Mouse (Mus musculus): ENCODE results near the gene Bet1l. TPM values are rescaled to one million over a fixed set of nuclear protein-coding genes. Genes with fewer than 3 reads are reported as not detected.
"Not testable (repeated sequence)": the region's sequence is repeated elsewhere in the genome, so short reads cannot be mapped to it uniquely, and the experiment has no call there.

The Bet1l gene
- total and polyA plus RNA-seq, 3 experiments = 13.1 to 24.3 (median 13.8) TPM

- dilution Hi-C loops (cut with MboI; ENCODE audit: extremely low pct_ligation_motif_present, extremely low pct_unique_long_range_greater_than_20kb, low sequenced_read_pairs) = no loop called here
- Histone ChIP-seq H3K9me3 (replicated peaks; ENCODE audit: low read length) (no peaks in the 10 kb centered on the region), H3K4me3 (replicated peaks in 1 of 3; ENCODE audit: low read depth in 2 of 3, low read length in 2 of 3, poor library complexity in 1 of 3) (no peak overlapping the region), H3K4me1 (ENCODE audit: control insufficient read depth in 1 of 2, insufficient read depth in 2 of 2) (no peaks in the 10 kb centered on the region), H3K27ac (ENCODE audit: insufficient read depth, low read depth) (no peak overlapping the region), H3K27me3 (replicated peaks) (no peaks in the 10 kb centered on the region), H3K9ac (ENCODE audit: insufficient read depth, low read depth) (no peak overlapping the region), H3K4me2 (ENCODE audit: insufficient read depth, low read depth, poor library complexity, severe bottlenecking) (no peak overlapping the region), H3K36me3 (replicated peaks in 1 of 2; ENCODE audit: control insufficient read depth in 1 of 2, insufficient read depth in 1 of 2, low read length in 1 of 2) (peaks cover 62 to 79% of the 10 kb centered on the region in 2 experiments), H3K79me2 (replicated peaks; ENCODE audit: control insufficient read depth, extremely low read depth, insufficient read depth, poor library complexity, severe bottlenecking) (no peaks in the 10 kb centered on the region; the same call in 1 of the 2 replicates)
- no peak for DNase-seq (ENCODE audit: extremely low read depth)
- TF ChIP-seq E2F4 (IDR thresholded peaks at IDR 0.05; ENCODE audit: insufficient replicate concordance, low read depth, low read length) (no peak), MYC (IDR thresholded peaks at IDR 0.05; ENCODE audit: low read depth, low read length) (no peak), CHD1 (IDR thresholded peaks at IDR 0.05; ENCODE audit: low read depth, low read length) (no peak), IRF4 (IDR thresholded peaks at IDR 0.05; ENCODE audit: low read depth, low read length) (no peak), USF1 (IDR thresholded peaks at IDR 0.05; ENCODE audit: low read depth, low read length) (no peak), MAFK (IDR thresholded peaks at IDR 0.05; ENCODE audit: insufficient replicate concordance, low read length) (no peak), USF2 (conservative IDR thresholded peaks at IDR 0.05; ENCODE audit: low read depth, low read length) (no peak), SIN3A (IDR thresholded peaks at IDR 0.05; ENCODE audit: low read length) (no peak), POLR2AphosphoS2 (IDR thresholded peaks at IDR 0.05; ENCODE audit: low read depth, low read length) (no peak), MAX (IDR thresholded peaks at IDR 0.05; ENCODE audit: low read length) (no peak), JUN (IDR thresholded peaks at IDR 0.05; ENCODE audit: insufficient read depth, low read depth, low read length) (no peak), NRF1 (IDR thresholded peaks at IDR 0.05; ENCODE audit: low read depth, low read length) (no peak), MAZ (IDR thresholded peaks at IDR 0.05; ENCODE audit: low read depth, low read length) (no peak), TCF12 (IDR thresholded peaks at IDR 0.05; ENCODE audit: low read depth, low read length) (no peak), ETS1 (conservative IDR thresholded peaks at IDR 0.05; ENCODE audit: low read depth, low read length) (no peak), CTCF (conservative IDR thresholded peaks at IDR 0.05 in 1 of 2, IDR thresholded peaks at IDR 0.05 in 1 of 2; ENCODE audit: low read depth in 2 of 2, low read length in 2 of 2) (no peak)
- in situ Hi-C loops (cut with MboI; ENCODE audit: low pct_ligation_motif_present, low pct_unique_long_range_greater_than_20kb, low sequenced_read_pairs) = no loop called here
Observed at GRCm38 (mm10) chr7:140894611-140895010, 37.2 kb upstream of the Bet1l start.

- in situ Hi-C loops (cut with MboI; ENCODE audit: low pct_ligation_motif_present, low pct_unique_long_range_greater_than_20kb, low sequenced_read_pairs) (no loop called here), dilution Hi-C loops (cut with MboI; ENCODE audit: extremely low pct_ligation_motif_present, extremely low pct_unique_long_range_greater_than_20kb, low sequenced_read_pairs) (no loop called here)
- Histone ChIP-seq H3K9ac (ENCODE audit: insufficient read depth, low read depth) (no peak overlapping the region), H3K27ac (ENCODE audit: insufficient read depth, low read depth) (no peak overlapping the region), H3K27me3 (replicated peaks) (no peaks in the 10 kb centered on the region), H3K4me3 (replicated peaks in 1 of 3; ENCODE audit: low read depth in 2 of 3, low read length in 2 of 3, poor library complexity in 1 of 3) (no peak overlapping the region), H3K4me1 (ENCODE audit: control insufficient read depth in 1 of 2, insufficient read depth in 2 of 2) (no peaks in the 10 kb centered on the region), H3K79me2 (replicated peaks; ENCODE audit: control insufficient read depth, extremely low read depth, insufficient read depth, poor library complexity, severe bottlenecking) (no peaks in the 10 kb centered on the region; the same call in 1 of the 2 replicates), H3K9me3 (replicated peaks; ENCODE audit: low read length) (no peaks in the 10 kb centered on the region), H3K4me2 (ENCODE audit: insufficient read depth, low read depth, poor library complexity, severe bottlenecking) (no peak overlapping the region), H3K36me3 (replicated peaks in 1 of 2; ENCODE audit: control insufficient read depth in 1 of 2, insufficient read depth in 1 of 2, low read length in 1 of 2) (peaks cover 67 to 79% of the 10 kb centered on the region in 2 experiments)
- DNase-seq (ENCODE audit: extremely low read depth) = no peak
- TF ChIP-seq MAFK (IDR thresholded peaks at IDR 0.05; ENCODE audit: insufficient replicate concordance, low read length) = no peak
- no peak for TF ChIP-seq UBTF (IDR thresholded peaks at IDR 0.05; ENCODE audit: low read depth, low read length)
- TF ChIP-seq ZMIZ1 (IDR thresholded peaks at IDR 0.05; ENCODE audit: low read depth, low read length) = no peak
- no peak for TF ChIP-seq EP300 (IDR thresholded peaks at IDR 0.05; ENCODE audit: low read length)
- TF ChIP-seq USF2 (conservative IDR thresholded peaks at IDR 0.05; ENCODE audit: low read depth, low read length) = no peak
- TF ChIP-seq ELF1 (IDR thresholded peaks at IDR 0.05; ENCODE audit: low read depth, low read length) = no peak
- no peak for TF ChIP-seq CTCF (conservative IDR thresholded peaks at IDR 0.05 in 1 of 2, IDR thresholded peaks at IDR 0.05 in 1 of 2; ENCODE audit: low read depth in 2 of 2, low read length in 2 of 2)
- TF ChIP-seq HCFC1 (IDR thresholded peaks at IDR 0.05; ENCODE audit: low read depth, low read length) = no peak
- no peak for TF ChIP-seq CHD1 (IDR thresholded peaks at IDR 0.05; ENCODE audit: low read depth, low read length)
- no peak for TF ChIP-seq RAD21 (IDR thresholded peaks at IDR 0.05; ENCODE audit: low read depth, low read length)
- TF ChIP-seq RCOR1 (conservative IDR thresholded peaks at IDR 0.05; ENCODE audit: low read depth, low read length) = no peak
- TF ChIP-seq SIN3A (IDR thresholded peaks at IDR 0.05; ENCODE audit: low read length) = no peak
- TF ChIP-seq SMC3 (IDR thresholded peaks at IDR 0.05; ENCODE audit: low read depth, low read length) = no peak
Observed at GRCm38 (mm10) chr7:140894031-140894430, 36.7 kb upstream of the Bet1l start.

GRCm38 (mm10) chr7:140890636-140891035 lies 33.3 kb upstream of the Bet1l start:
- H3K4me2 ChIP-seq (ENCODE audit: insufficient read depth, low read depth, poor library complexity, severe bottlenecking); H3K4me3 ChIP-seq (replicated peaks in 1 of 3; ENCODE audit: low read depth in 2 of 3, low read length in 2 of 3, poor library complexity in 1 of 3); H3K4me1 ChIP-seq (ENCODE audit: control insufficient read depth in 1 of 2, insufficient read depth in 2 of 2); H3K27ac ChIP-seq (ENCODE audit: insufficient read depth, low read depth); dilution Hi-C loops (cut with MboI; ENCODE audit: extremely low pct_ligation_motif_present, extremely low pct_unique_long_range_greater_than_20kb, low sequenced_read_pairs); H3K79me2 ChIP-seq (replicated peaks; ENCODE audit: control insufficient read depth, extremely low read depth, insufficient read depth, poor library complexity, severe bottlenecking); H3K9ac ChIP-seq (ENCODE audit: insufficient read depth, low read depth); H3K27me3 ChIP-seq (replicated peaks); in situ Hi-C loops (cut with MboI; ENCODE audit: low pct_ligation_motif_present, low pct_unique_long_range_greater_than_20kb, low sequenced_read_pairs); DNase-seq (ENCODE audit: extremely low read depth); H3K9me3 ChIP-seq (replicated peaks; ENCODE audit: low read length): not testable (repeated sequence)
- peaks cover 69 to 79% of the 10 kb centered on the region in 2 experiments for H3K36me3 ChIP-seq (replicated peaks in 1 of 2; ENCODE audit: control insufficient read depth in 1 of 2, insufficient read depth in 1 of 2, low read length in 1 of 2)

Measured in CH12.LX (cell line).